Mouse (Mus musculus) G1E-ER4 (cell line): ENCODE results near the gene Zdhhc7. TPM values are rescaled to one million over a fixed set of nuclear protein-coding genes. Genes with fewer than 3 reads are reported as not detected.

ENCODE experiments used
- GATA1 ChIP-seq: IDR thresholded peaks from one replicate; pipeline ENCODE4 v1.8.0; 2012; ENCODE audit warnings: low read length, inconsistent platforms
- polyA plus RNA-seq: library from polyadenylated mRNA; stranded (reverse); fragments of >175 nt; gene quantifications from 2 replicates; pipeline ENCODE4 v1.2.3, GENCODE M21; 2012

Gene Zdhhc7
- polyA plus RNA-seq, 1 experiment: 31.5 TPM

- no peak for TF ChIP-seq GATA1
These were observed 6.5 kb downstream of the Zdhhc7 start for GRCm38 (mm10) chr8:120094801-120095200.

DNA sequence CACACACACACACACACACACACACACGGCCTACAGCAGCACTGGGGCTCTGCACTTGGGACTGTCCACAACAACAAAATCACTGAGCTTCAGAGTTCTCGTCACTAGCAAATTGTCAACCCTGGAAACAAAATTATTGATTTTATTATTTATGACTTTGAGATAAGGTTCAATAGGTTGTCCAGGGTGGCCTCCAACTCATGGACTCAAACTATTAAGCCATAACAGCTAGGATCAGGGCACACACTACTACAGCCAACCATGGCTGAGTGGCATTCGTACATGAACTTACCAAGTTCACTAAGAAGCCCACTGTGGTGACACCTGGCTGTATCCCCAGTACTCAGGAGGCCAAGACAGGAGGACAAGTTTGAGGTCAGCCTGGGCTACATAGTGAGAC lies 8.2 kb downstream of the Zdhhc7 start:
- no peak for TF ChIP-seq GATA1

GRCm38 (mm10) chr8:120091032-120091431 lies 10.2 kb downstream of the Zdhhc7 start:
- no peak for TF ChIP-seq GATA1

DNA sequence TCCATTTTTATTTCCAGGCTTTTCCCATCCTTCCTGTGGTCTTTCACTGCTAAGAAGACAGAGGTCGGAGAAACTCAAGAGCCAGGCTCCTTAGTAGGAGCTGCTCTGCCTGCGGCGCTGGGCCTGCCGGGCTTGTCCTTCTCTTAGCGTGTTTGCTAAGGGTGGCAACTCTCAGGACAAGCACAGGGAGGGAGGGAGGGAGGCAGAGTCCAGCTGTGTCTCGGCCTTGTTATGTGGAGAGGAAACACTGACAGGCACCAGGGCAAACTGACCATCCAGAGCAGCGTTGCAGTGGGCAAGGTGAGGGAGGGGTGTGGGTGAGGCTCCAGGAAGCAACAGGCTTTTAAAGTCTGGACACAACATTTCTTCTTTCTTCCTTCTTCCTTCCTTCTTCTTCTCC lies 11.8 kb downstream of the Zdhhc7 start:
- no peak for TF ChIP-seq GATA1

DNA sequence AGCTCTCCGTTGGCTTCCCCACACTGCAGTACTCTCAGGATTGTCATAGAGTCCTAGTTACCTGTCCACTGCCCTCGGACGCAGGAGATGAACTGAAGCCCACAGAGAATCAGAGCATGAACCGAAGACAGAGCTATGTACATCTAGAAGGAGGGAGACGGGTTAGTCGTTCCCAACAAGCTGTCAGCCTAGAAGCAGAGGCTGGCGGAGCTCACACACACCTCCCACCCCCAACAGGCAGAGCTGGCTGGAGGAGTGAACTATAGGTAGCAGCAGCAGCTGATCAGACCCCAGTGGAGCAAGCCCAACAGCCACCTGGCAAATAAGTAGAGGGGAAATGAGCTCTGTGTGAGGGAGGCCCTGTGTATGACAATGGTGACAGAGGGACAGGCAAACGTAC lies 16.5 kb downstream of the Zdhhc7 start:
- no peak for TF ChIP-seq GATA1

GRCm38 (mm10) chr8:120083261-120083660 lies 18.0 kb downstream of the Zdhhc7 start:
- no peak for TF ChIP-seq GATA1

GRCm38 (mm10) chr8:120079361-120079760 lies 21.9 kb downstream of the Zdhhc7 start:
- TF ChIP-seq GATA1: no peak

GRCm38 (mm10) chr8:120078080-120078479 lies 23.2 kb downstream of the Zdhhc7 start:
- no peak for TF ChIP-seq GATA1

GRCm38 (mm10) chr8:120075347-120075746 lies 25.9 kb downstream of the Zdhhc7 start:
- no peak for TF ChIP-seq GATA1

DNA sequence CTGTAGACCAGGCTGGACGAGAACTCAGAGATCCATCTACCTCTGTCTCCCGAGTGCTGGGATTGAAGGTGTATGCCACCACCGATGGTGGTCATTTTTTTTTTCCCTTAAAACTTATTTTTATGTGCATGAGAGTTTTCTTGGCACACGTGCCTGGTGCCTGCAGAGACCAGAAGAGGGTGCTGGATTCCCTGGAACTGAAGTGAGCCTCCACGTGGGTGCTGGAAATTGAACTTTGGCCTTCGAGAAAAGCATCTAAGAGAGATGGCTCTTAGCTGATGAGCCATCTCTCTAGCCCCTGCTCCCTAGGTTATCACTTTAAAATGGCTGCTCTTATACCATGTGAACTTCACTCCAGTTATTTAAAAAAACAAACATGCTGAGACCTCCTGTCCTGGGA lies 26.8 kb downstream of the Zdhhc7 start:
- TF ChIP-seq GATA1: no peak

- TF ChIP-seq GATA1: no peak
These were observed 28.5 kb downstream of the Zdhhc7 start for GRCm38 (mm10) chr8:120072827-120073226.

GRCm38 (mm10) chr8:120072259-120072658 lies 29.0 kb downstream of the Zdhhc7 start:
- TF ChIP-seq GATA1: no peak

DNA sequence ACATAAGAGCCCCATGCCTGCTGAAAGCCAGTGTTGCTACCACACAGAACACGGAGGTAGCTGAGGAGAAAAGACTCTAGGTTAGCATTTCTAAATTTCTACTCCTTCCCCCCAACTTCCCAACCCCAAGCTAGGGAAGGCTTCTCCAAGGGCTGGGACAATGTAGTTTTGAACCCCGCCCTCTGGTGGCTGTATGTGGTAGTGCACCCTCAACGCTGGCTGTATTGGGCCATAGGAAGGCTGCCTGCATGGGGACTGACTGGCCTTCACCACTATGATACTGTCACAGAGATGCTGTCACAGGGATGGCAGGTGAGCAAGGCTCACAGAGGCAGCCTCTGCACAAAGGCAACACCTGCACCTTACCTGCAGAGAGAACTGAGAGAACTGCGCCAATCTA lies 29.6 kb downstream of the Zdhhc7 start:
- no peak for TF ChIP-seq GATA1

DNA sequence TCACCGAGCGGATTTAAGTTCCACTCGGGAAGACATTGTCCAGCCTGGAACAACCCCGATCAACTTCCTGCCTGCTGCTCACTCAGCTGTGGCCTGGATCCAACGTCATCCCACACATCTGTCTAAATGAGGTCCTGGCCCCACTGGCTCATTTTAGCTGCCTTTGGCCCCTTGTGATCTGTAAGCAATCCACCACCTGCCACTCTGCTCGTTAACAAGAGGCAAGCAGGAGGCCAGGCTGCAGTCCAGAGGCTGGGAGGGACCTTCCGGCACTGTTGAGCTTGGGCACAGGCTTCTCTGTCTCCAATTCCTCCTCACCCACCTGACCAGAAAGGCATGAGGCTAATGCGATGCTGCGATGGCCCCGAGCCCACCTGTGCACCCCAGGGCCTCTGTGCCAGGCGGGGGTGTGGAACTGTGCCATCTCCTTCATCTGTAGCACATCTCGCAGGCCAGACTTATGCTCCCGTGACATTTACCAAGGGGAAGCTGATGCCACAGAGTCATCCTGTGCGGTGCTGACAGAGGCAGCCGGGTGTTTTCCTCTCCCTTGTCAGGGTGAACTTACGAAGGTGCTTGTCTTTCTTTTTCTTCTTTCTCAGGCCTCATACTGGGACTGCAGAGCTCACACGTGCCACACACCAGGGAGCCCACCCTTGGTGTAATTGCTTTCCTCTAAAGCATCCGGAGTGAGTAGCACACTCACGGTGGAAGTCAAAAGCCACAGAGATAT lies 33.2 kb downstream of the Zdhhc7 start:
- TF ChIP-seq GATA1: no peak

DNA sequence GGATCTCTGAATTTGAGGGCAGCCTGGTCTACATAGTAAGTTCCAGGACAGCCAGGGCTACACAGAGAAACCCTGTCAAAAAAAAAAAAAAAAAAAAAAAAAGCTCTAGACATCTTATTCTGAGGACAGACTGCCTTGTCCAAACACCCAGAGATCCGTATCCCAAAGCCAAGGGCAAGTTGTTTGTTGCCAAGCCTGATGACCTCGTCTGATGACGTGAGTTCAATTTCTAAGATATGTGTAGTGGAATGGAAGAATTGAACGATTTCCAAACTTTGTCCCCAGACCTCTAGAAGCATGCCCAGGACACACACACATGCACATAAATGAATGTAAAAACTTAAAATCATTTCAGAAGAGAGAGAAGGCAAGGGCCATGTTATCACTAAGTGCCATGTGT lies 35.1 kb downstream of the Zdhhc7 start:
- no peak for TF ChIP-seq GATA1

GRCm38 (mm10) chr8:120065611-120066010 lies 35.7 kb downstream of the Zdhhc7 start:
- no peak for TF ChIP-seq GATA1

DNA sequence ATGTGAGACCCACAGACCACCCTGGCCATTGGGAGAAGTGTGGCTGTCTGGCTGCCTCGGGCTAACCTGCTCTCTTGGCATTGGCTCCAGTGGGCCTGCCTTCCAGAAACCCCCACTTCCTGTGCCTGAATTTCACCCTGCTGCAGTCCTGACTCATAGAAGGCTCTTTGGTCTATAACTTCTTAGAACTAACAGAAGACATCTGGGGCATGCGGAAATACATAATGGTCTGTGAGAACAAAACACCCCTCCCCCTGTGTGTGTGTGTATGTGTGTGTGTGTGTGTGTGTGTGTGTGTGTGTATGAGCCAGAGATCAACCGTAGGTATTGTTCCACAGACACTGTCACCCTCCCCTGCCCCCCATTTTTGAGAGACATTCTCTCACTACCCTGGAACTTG lies 38.0 kb downstream of the Zdhhc7 start:
- no peak for TF ChIP-seq GATA1

DNA sequence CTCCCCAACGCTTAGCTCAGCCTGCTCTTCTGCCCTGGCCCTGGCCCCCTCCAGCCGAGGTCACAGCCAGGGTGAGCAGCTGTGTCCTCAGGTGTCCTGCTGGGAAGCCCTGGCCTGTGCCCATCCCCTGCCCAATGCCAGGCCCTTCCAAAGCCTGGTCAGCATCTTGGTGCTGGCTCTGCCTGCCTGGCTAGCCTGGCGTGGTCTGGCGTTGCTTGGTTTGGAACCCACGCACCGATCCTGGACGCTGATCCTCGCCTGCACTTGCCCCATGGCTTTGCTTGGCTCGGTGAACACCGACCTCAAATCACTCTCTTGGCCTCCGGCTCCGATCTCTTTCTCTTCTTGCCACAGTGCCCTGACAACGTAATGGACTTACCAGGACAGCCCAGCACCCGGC lies 38.5 kb downstream of the Zdhhc7 start:
- TF ChIP-seq GATA1: no peak
